Mouse (Mus musculus): ENCODE measurements around the gene Smox. TPM values are rescaled to one million over a fixed set of nuclear protein-coding genes. Genes with fewer than 3 reads are reported as not detected.

The Smox gene
- polyA plus RNA-seq, 1 experiment from 2014 or later, result 19.1 TPM

DNA sequence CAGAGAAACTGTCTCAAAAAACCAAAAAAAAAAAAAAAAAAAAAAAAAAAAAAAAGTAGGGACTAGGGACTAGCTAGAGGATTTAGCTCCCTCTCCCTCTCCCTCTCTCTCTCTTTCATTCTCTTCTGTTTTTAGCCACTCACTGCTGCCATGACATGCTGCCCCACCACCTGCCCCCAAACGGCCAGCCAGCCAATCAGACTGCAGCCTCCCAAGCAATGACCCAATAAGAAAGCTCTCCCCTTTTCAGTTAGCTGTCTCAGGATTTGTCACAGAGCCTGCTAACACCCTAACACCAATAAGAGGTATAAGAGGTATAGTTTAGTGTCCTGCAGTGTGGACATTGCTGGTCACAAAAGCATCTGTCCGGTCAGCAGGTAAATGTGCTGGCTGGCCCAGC lies 59.2 kb downstream of the Smox start:
- WGBS, result 75% methylated on average over 2 of the region's 2 CpGs
- no peak overlapping the region for H3K9ac ChIP-seq (ENCODE audit: low read length)
- ATAC-seq (ENCODE audit: low FRiP score, low TSS enrichment), result no peak
- H3K4me1 ChIP-seq (replicated peaks; ENCODE audit: control insufficient read depth, insufficient read depth), result no peaks in the 10 kb centered on the region; the same call in 1 of the 2 replicates
- no peak overlapping the region for H3K4me3 ChIP-seq (ENCODE audit: low read depth, low read length)
- no peaks in the 10 kb centered on the region for H3K9me3 ChIP-seq (ENCODE audit: control insufficient read depth, low read length)
- no peak overlapping the region for H3K27ac ChIP-seq (replicated peaks)
- H3K27me3 ChIP-seq (ENCODE audit: control insufficient read depth, insufficient read depth, low read length), result peaks cover 3% of the 10 kb centered on the region; the same call in 1 of the 2 replicates
- DNase-seq (ENCODE audit: low spot score), result no peak
- H3K4me2 ChIP-seq (replicated peaks; ENCODE audit: low read depth), result no peak overlapping the region
- H3K36me3 ChIP-seq (ENCODE audit: control insufficient read depth, insufficient read depth, low read length), result no peaks in the 10 kb centered on the region
- no peak for TF ChIP-seq EP300 (optimal IDR thresholded peaks at IDR 0.05)
- TF ChIP-seq CTCF (IDR thresholded peaks at IDR 0.05; ENCODE audit: low read depth), result no peak

DNA sequence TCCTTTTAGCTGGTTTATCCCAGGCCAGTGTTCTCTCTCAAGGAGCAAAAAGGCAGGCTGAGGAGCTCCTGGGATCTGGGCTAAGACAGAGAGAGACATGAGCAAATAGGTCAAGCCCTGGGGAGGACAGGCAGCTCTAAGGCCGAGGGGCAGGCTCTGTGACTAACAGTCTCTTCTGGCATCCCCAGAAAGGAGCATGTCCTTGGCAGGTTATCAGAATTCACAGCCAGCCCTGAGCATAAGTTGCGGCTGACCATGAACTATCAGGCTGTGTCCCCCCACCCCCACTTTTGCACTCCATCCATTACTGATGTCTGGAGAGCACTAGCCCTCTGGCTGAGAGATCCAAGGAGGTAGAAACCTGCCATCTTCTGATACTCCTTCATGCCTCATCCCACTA lies 59.6 kb downstream of the Smox start:
- Histone ChIP-seq H3K4me2 (replicated peaks; ENCODE audit: low read depth) (no peak overlapping the region), H3K4me3 (ENCODE audit: low read depth, low read length) (no peak overlapping the region), H3K27me3 (ENCODE audit: control insufficient read depth, insufficient read depth, low read length) (peaks cover 3% of the 10 kb centered on the region; the same call in 1 of the 2 replicates), H3K9ac (ENCODE audit: low read length) (no peak overlapping the region), H3K9me3 (ENCODE audit: control insufficient read depth, low read length) (no peaks in the 10 kb centered on the region), H3K4me1 (replicated peaks; ENCODE audit: control insufficient read depth, insufficient read depth) (no peaks in the 10 kb centered on the region; the same call in 1 of the 2 replicates), H3K27ac (replicated peaks) (no peak overlapping the region), H3K36me3 (ENCODE audit: control insufficient read depth, insufficient read depth, low read length) (no peaks in the 10 kb centered on the region)
- WGBS, result 35% methylated on average over 2 of the region's 2 CpGs
- TF ChIP-seq CTCF (IDR thresholded peaks at IDR 0.05; ENCODE audit: low read depth) (no peak), EP300 (optimal IDR thresholded peaks at IDR 0.05) (no peak)
- ATAC-seq (ENCODE audit: low FRiP score, low TSS enrichment) (no peak), DNase-seq (ENCODE audit: low spot score) (no peak)

DNA sequence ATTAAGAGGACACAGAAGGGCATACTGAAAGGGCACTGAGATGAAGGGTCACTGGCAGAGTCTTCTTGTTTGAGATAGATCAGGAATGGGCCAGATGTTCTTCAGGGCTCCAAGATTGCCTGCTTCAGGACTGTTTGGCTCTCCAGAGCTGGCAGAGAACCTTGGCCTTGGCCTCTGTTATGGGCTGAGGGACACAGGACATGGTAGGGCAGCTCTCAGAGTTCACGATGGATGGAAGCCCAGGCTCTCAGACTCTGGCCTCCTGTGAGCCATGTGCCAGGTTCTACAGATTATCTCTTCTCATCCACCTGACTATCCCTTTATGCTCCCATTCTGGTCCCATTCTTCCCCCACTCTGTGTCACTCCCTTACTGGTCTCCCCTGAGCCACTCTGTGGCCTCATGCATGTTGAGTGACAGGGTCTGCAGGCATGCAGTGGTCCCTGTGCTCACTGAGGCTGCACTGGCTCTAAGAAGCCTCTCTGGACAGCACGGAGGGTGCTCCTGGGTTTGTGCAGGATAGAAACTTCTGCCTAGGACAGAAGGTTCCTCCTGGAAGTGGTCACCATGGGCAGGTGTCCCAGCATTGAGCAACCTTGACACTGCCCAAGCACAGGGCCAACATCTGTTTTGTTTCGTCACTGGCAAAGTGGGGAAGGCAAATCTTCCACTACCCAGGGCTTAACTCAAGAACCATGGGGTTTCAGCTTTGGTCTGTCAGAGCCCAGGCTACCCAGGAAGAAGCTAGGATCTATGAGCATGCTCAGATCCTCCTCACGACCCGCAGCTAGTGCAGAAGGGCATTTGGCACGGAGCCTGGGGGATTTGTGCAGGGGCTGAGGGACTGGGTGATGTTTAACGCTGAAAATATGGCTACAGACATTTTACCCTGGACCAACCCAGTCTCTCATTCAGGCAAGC lies 60.7 kb downstream of the Smox start:
- no peak for TF ChIP-seq EP300 (optimal IDR thresholded peaks at IDR 0.05)
- TF ChIP-seq CTCF (IDR thresholded peaks at IDR 0.05; ENCODE audit: low read depth), result no peak
- Histone ChIP-seq H3K27me3 (ENCODE audit: control insufficient read depth, insufficient read depth, low read length) (peaks cover 3% of the 10 kb centered on the region; the same call in 1 of the 2 replicates), H3K9me3 (ENCODE audit: control insufficient read depth, low read length) (no peaks in the 10 kb centered on the region), H3K27ac (replicated peaks) (no peak overlapping the region), H3K9ac (ENCODE audit: low read length) (no peak overlapping the region), H3K36me3 (ENCODE audit: control insufficient read depth, insufficient read depth, low read length) (no peaks in the 10 kb centered on the region), H3K4me1 (replicated peaks; ENCODE audit: control insufficient read depth, insufficient read depth) (no peaks in the 10 kb centered on the region), H3K4me2 (replicated peaks; ENCODE audit: low read depth) (no peak overlapping the region), H3K4me3 (ENCODE audit: low read depth, low read length) (no peak overlapping the region)
- 57% methylated on average over 7 of the region's 7 CpGs for WGBS
- DNase-seq (ENCODE audit: low spot score) (no peak), ATAC-seq (ENCODE audit: low FRiP score, low TSS enrichment) (no peak)

DNA sequence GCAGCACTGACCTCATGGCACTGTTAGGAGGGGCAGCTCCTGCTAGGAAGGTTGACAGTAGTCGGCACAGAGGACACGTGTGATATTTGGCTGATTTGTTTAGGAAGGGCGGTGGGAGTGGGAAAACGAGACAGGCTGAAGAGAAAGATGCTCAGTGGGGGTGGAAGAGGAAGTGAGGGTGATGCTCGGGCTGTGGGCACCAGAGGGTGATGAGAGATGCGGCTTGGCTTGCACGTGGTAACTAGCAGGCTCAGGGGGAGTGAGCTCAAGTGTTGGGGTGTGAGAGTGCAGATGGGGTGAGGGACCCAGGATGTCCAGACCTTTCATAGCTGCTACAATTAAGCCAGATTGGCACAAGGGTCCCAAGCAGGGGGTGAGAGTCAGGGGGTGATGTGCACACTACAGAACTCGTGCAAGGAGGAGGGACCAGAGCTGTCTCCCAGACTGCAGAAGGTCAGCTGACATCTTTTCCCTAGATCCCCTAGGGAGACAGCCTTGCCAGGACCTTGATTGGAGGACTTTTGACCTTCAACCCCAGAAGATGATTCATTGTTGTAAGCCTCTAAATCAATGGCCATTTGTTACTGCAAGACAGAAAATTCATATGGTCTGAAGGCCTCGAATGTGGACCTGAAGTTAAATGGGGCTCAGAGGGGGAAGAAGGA lies 61.6 kb downstream of the Smox start:
- WGBS, result 18% methylated on average over 9 of the region's 9 CpGs
- no peak overlapping the region for H3K4me3 ChIP-seq (ENCODE audit: low read depth, low read length)

DNA sequence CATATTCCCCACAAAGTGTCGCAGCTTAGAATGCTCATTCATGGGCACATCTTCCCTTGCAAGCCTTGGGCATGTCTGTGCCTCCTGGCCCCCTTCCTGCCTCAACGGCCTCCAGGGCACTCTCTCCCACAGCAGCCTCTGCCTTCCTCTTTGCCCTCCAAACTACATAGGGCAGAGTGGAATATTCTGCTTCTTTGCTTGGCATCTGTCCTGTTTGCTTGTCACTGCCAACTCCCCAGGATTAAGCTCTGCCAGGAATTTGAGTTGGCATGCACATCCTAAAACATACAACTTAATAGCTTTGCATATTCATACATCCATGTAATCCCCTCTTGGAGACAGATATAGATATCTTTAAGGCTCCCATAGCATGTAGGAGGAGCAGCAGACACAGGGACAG lies 66.6 kb downstream of the Smox start:
- Histone ChIP-seq H3K9me3 (ENCODE audit: control insufficient read depth, low read length) (no peaks in the 10 kb centered on the region), H3K4me3 (ENCODE audit: low read depth, low read length) (no peak overlapping the region), H3K36me3 (ENCODE audit: control insufficient read depth, insufficient read depth, low read length) (no peaks in the 10 kb centered on the region), H3K4me1 (replicated peaks; ENCODE audit: control insufficient read depth, insufficient read depth) (no peaks in the 10 kb centered on the region), H3K27ac (replicated peaks) (no peak overlapping the region), H3K27me3 (ENCODE audit: control insufficient read depth, insufficient read depth, low read length) (peaks cover 14% of the 10 kb centered on the region), H3K4me2 (replicated peaks; ENCODE audit: low read depth) (no peak overlapping the region), H3K9ac (ENCODE audit: low read length) (no peak overlapping the region)
- no peak for DNase-seq (ENCODE audit: low spot score)
- TF ChIP-seq CTCF (IDR thresholded peaks at IDR 0.05; ENCODE audit: low read depth), result no peak
- no peak for TF ChIP-seq EP300 (optimal IDR thresholded peaks at IDR 0.05)
- no peak for ATAC-seq (ENCODE audit: low FRiP score, low TSS enrichment)
- WGBS, result 76% methylated on average over 2 of the region's 2 CpGs

More for the DNA sequence above, 61.6 kb downstream of the Smox start:
- no peak for DNase-seq (ENCODE audit: low spot score)
- Histone ChIP-seq H3K9ac (ENCODE audit: low read length) (no peak overlapping the region), H3K4me1 (replicated peaks; ENCODE audit: control insufficient read depth, insufficient read depth) (no peaks in the 10 kb centered on the region), H3K27me3 (ENCODE audit: control insufficient read depth, insufficient read depth, low read length) (no peaks in the 10 kb centered on the region), H3K36me3 (ENCODE audit: control insufficient read depth, insufficient read depth, low read length) (no peaks in the 10 kb centered on the region), H3K27ac (replicated peaks) (no peak overlapping the region), H3K9me3 (ENCODE audit: control insufficient read depth, low read length) (no peaks in the 10 kb centered on the region), H3K4me2 (replicated peaks; ENCODE audit: low read depth) (no peak overlapping the region)
- ATAC-seq (ENCODE audit: low FRiP score, low TSS enrichment), result no peak
- TF ChIP-seq EP300 (optimal IDR thresholded peaks at IDR 0.05) (no peak), CTCF (IDR thresholded peaks at IDR 0.05; ENCODE audit: low read depth) (no peak)

Data from stomach, postnatal 0 days (tissue).